Mouse (Mus musculus): Measurements from ENCODE around the gene Cemip2. TPM values are rescaled to one million over a fixed set of nuclear protein-coding genes. Genes with fewer than 3 reads are reported as not detected.

Cemip2 gene
- polyA plus RNA-seq, 1 experiment from 2014 or later: 52.1 TPM

GRCm38 (mm10) chr19:21810135-21810534, 32.0 kb downstream of the Cemip2 start:
- Histone ChIP-seq H3K36me3 (ENCODE audit: control insufficient read depth, insufficient read depth, low read length) (peaks cover 10% of the 10 kb centered on the region), H3K9me3 (ENCODE audit: control insufficient read depth, low read length) (no peaks in the 10 kb centered on the region), H3K4me3 (ENCODE audit: low read depth, low read length) (no peak overlapping the region), H3K27ac (replicated peaks; ENCODE audit: low read depth, low read length) (no peak overlapping the region), H3K9ac (ENCODE audit: low read length) (no peak overlapping the region), H3K4me1 (ENCODE audit: control insufficient read depth, insufficient read depth, low read length) (no peaks in the 10 kb centered on the region), H3K27me3 (ENCODE audit: control insufficient read depth, insufficient read depth, low read length) (no peaks in the 10 kb centered on the region), H3K4me2 (ENCODE audit: low read depth, severe bottlenecking) (no peak overlapping the region)
- no peak for DNase-seq (ENCODE audit: low spot score)
- ATAC-seq (ENCODE audit: insufficient number of reproducible peaks, low FRiP score, low TSS enrichment, low read depth): no peak
- WGBS: 97% methylated on average over 5 of the region's 5 CpGs

- no peak overlapping the region for H3K9ac ChIP-seq (ENCODE audit: low read length)
- WGBS: 89% methylated on average over 13 of the region's 13 CpGs
- no peak overlapping the region for H3K27ac ChIP-seq (replicated peaks; ENCODE audit: low read depth, low read length)
- no peak overlapping the region for H3K4me2 ChIP-seq (ENCODE audit: low read depth, severe bottlenecking)
- no peaks in the 10 kb centered on the region for H3K27me3 ChIP-seq (ENCODE audit: control insufficient read depth, insufficient read depth, low read length)
- no peaks in the 10 kb centered on the region for H3K4me1 ChIP-seq (ENCODE audit: control insufficient read depth, insufficient read depth, low read length)
- no peaks in the 10 kb centered on the region for H3K9me3 ChIP-seq (ENCODE audit: control insufficient read depth, low read length)
- H3K36me3 ChIP-seq (ENCODE audit: control insufficient read depth, insufficient read depth, low read length): peaks cover 17% of the 10 kb centered on the region; the same call in 1 of the 2 replicates
- H3K4me3 ChIP-seq (ENCODE audit: low read depth, low read length): no peak overlapping the region
- DNase-seq (ENCODE audit: low spot score): no peak
- no peak for ATAC-seq (ENCODE audit: insufficient number of reproducible peaks, low FRiP score, low TSS enrichment, low read depth)
Measured at GRCm38 (mm10) chr19:21813560-21813959, 35.4 kb downstream of the Cemip2 start.

GRCm38 (mm10) chr19:21814433-21815020, 36.4 kb downstream of the Cemip2 start:
- Histone ChIP-seq H3K9ac (ENCODE audit: low read length) (no peak overlapping the region), H3K27me3 (ENCODE audit: control insufficient read depth, insufficient read depth, low read length) (no peaks in the 10 kb centered on the region), H3K36me3 (ENCODE audit: control insufficient read depth, insufficient read depth, low read length) (peaks cover 17% of the 10 kb centered on the region; the same call in 1 of the 2 replicates), H3K9me3 (ENCODE audit: control insufficient read depth, low read length) (no peaks in the 10 kb centered on the region), H3K4me3 (ENCODE audit: low read depth, low read length) (no peak overlapping the region), H3K27ac (replicated peaks; ENCODE audit: low read depth, low read length) (no peak overlapping the region), H3K4me2 (ENCODE audit: low read depth, severe bottlenecking) (no peak overlapping the region), H3K4me1 (ENCODE audit: control insufficient read depth, insufficient read depth, low read length) (no peaks in the 10 kb centered on the region)
- DNase-seq (ENCODE audit: low spot score): no peak
- 90% methylated on average over 8 of the region's 8 CpGs for WGBS
- ATAC-seq (ENCODE audit: insufficient number of reproducible peaks, low FRiP score, low TSS enrichment, low read depth): no peak

GRCm38 (mm10) chr19:21816260-21816659, 38.1 kb downstream of the Cemip2 start:
- Histone ChIP-seq H3K4me1 (ENCODE audit: control insufficient read depth, insufficient read depth, low read length) (no peaks in the 10 kb centered on the region), H3K27ac (replicated peaks; ENCODE audit: low read depth, low read length) (no peak overlapping the region), H3K9ac (ENCODE audit: low read length) (no peak overlapping the region), H3K4me2 (ENCODE audit: low read depth, severe bottlenecking) (no peak overlapping the region), H3K9me3 (ENCODE audit: control insufficient read depth, low read length) (no peaks in the 10 kb centered on the region), H3K36me3 (ENCODE audit: control insufficient read depth, insufficient read depth, low read length) (peaks cover 17% of the 10 kb centered on the region; the same call in 1 of the 2 replicates), H3K4me3 (ENCODE audit: low read depth, low read length) (no peak overlapping the region), H3K27me3 (ENCODE audit: control insufficient read depth, insufficient read depth, low read length) (no peaks in the 10 kb centered on the region)
- DNase-seq (ENCODE audit: low spot score) (no peak), ATAC-seq (ENCODE audit: insufficient number of reproducible peaks, low FRiP score, low TSS enrichment, low read depth) (no peak)
- 88% methylated on average over 4 of the region's 4 CpGs for WGBS

- no peaks in the 10 kb centered on the region for H3K9me3 ChIP-seq (ENCODE audit: control insufficient read depth, low read length)
- H3K4me1 ChIP-seq (ENCODE audit: control insufficient read depth, insufficient read depth, low read length): no peaks in the 10 kb centered on the region
- DNase-seq (ENCODE audit: low spot score): no peak
- H3K27ac ChIP-seq (replicated peaks; ENCODE audit: low read depth, low read length): no peak overlapping the region
- ATAC-seq (ENCODE audit: insufficient number of reproducible peaks, low FRiP score, low TSS enrichment, low read depth): no peak
- H3K27me3 ChIP-seq (ENCODE audit: control insufficient read depth, insufficient read depth, low read length): no peaks in the 10 kb centered on the region
- H3K36me3 ChIP-seq (ENCODE audit: control insufficient read depth, insufficient read depth, low read length): peaks cover 13% of the 10 kb centered on the region; the same call in 1 of the 2 replicates
- no peak overlapping the region for H3K4me2 ChIP-seq (ENCODE audit: low read depth, severe bottlenecking)
- WGBS: 87% methylated on average over 14 of the region's 14 CpGs
- H3K9ac ChIP-seq (ENCODE audit: low read length): no peak overlapping the region
- no peak overlapping the region for H3K4me3 ChIP-seq (ENCODE audit: low read depth, low read length)
Measured at GRCm38 (mm10) chr19:21818021-21818725, 40.0 kb downstream of the Cemip2 start.

- Histone ChIP-seq H3K4me3 (ENCODE audit: low read depth, low read length) (no peak overlapping the region), H3K27ac (replicated peaks; ENCODE audit: low read depth, low read length) (no peak overlapping the region), H3K9ac (ENCODE audit: low read length) (no peak overlapping the region), H3K4me1 (ENCODE audit: control insufficient read depth, insufficient read depth, low read length) (no peaks in the 10 kb centered on the region), H3K4me2 (ENCODE audit: low read depth, severe bottlenecking) (no peak overlapping the region), H3K27me3 (ENCODE audit: control insufficient read depth, insufficient read depth, low read length) (no peaks in the 10 kb centered on the region), H3K9me3 (ENCODE audit: control insufficient read depth, low read length) (no peaks in the 10 kb centered on the region), H3K36me3 (ENCODE audit: control insufficient read depth, insufficient read depth, low read length) (peaks cover 14% of the 10 kb centered on the region; the same call in 1 of the 2 replicates)
- no peak for DNase-seq (ENCODE audit: low spot score)
- WGBS: 87% methylated on average over 5 of the region's 5 CpGs
- no peak for ATAC-seq (ENCODE audit: insufficient number of reproducible peaks, low FRiP score, low TSS enrichment, low read depth)
Measured at GRCm38 (mm10) chr19:21819585-21819984, 41.4 kb downstream of the Cemip2 start.

- ATAC-seq (ENCODE audit: insufficient number of reproducible peaks, low FRiP score, low TSS enrichment, low read depth) (no peak), DNase-seq (ENCODE audit: low spot score) (no peak)
- Histone ChIP-seq H3K4me1 (ENCODE audit: control insufficient read depth, insufficient read depth, low read length) (no peaks in the 10 kb centered on the region), H3K9ac (ENCODE audit: low read length) (no peak overlapping the region), H3K9me3 (ENCODE audit: control insufficient read depth, low read length) (no peaks in the 10 kb centered on the region), H3K27me3 (ENCODE audit: control insufficient read depth, insufficient read depth, low read length) (no peaks in the 10 kb centered on the region), H3K4me2 (ENCODE audit: low read depth, severe bottlenecking) (no peak overlapping the region), H3K4me3 (ENCODE audit: low read depth, low read length) (no peak overlapping the region), H3K27ac (replicated peaks; ENCODE audit: low read depth, low read length) (no peak overlapping the region), H3K36me3 (ENCODE audit: control insufficient read depth, insufficient read depth, low read length) (peaks cover 14% of the 10 kb centered on the region; the same call in 1 of the 2 replicates)
- 83% methylated on average over 4 of the region's 4 CpGs for WGBS
Measured at GRCm38 (mm10) chr19:21820126-21820525, 42.0 kb downstream of the Cemip2 start.

GRCm38 (mm10) chr19:21821877-21822276, 43.7 kb downstream of the Cemip2 start:
- ATAC-seq (ENCODE audit: insufficient number of reproducible peaks, low FRiP score, low TSS enrichment, low read depth): no peak
- whole genome bisulfite sequencing: 91% methylated on average over 6 of the region's 6 CpGs
- H3K36me3 ChIP-seq (ENCODE audit: control insufficient read depth, insufficient read depth, low read length): peaks cover 13% of the 10 kb centered on the region; the same call in 1 of the 2 replicates
- H3K27me3 ChIP-seq (ENCODE audit: control insufficient read depth, insufficient read depth, low read length): no peaks in the 10 kb centered on the region
- no peak overlapping the region for H3K9ac ChIP-seq (ENCODE audit: low read length)
- H3K4me1 ChIP-seq (ENCODE audit: control insufficient read depth, insufficient read depth, low read length): no peaks in the 10 kb centered on the region
- H3K9me3 ChIP-seq (ENCODE audit: control insufficient read depth, low read length): no peaks in the 10 kb centered on the region
- no peak overlapping the region for H3K27ac ChIP-seq (replicated peaks; ENCODE audit: low read depth, low read length)
- no peak overlapping the region for H3K4me3 ChIP-seq (ENCODE audit: low read depth, low read length)
- no peak for DNase-seq (ENCODE audit: low spot score)
- H3K4me2 ChIP-seq (ENCODE audit: low read depth, severe bottlenecking): no peak overlapping the region

All from limb, embryonic 11.5 days (tissue).